Mouse (Mus musculus) hindbrain, embryonic 15.5 days (tissue): ENCODE measurements around the gene Wwp2. TPM values are rescaled to one million over a fixed set of nuclear protein-coding genes. Genes with fewer than 3 reads are reported as not detected.

Experiments
- ATAC-seq: fragments of 200-750 bp; cut with Nextera tagmentation; 2 replicates; pipeline ENCODE4 v1.8.0; 2017; ENCODE audit warnings: low read depth, moderate number of reproducible peaks, moderate TSS enrichment; ENCODE audit not compliant: low FRiP score
- H3K27ac ChIP-seq: fragments of 300-500 bp; sonication (generic); replicated peaks from 2 replicates; pipeline ENCODE4 v1.5.1; 2015; ENCODE audit warnings: mild to moderate bottlenecking, inconsistent platforms
- H3K27me3 ChIP-seq: fragments of 300-500 bp; sonication (generic); 2 replicates; pipeline ENCODE4 v1.6.1; 2015; ENCODE audit warnings: control low read depth, inconsistent platforms
- H3K36me3 ChIP-seq: fragments of 300-500 bp; sonication (generic); 2 replicates; pipeline ENCODE4 v1.6.1; 2015; ENCODE audit warnings: control low read depth, inconsistent platforms
- H3K4me1 ChIP-seq: fragments of 300-500 bp; sonication (generic); replicated peaks from 2 replicates; pipeline ENCODE4 v1.6.1; 2015; ENCODE audit warnings: control low read depth, inconsistent platforms
- H3K4me2 ChIP-seq: fragments of 300-500 bp; sonication (generic); 2 replicates; pipeline ENCODE4 v1.6.1; 2015; ENCODE audit warnings: moderate library complexity, mild to moderate bottlenecking, inconsistent platforms
- H3K4me3 ChIP-seq: fragments of 300-500 bp; sonication (generic); 2 replicates; pipeline ENCODE4 v1.5.1; 2015; ENCODE audit warnings: mild to moderate bottlenecking, inconsistent platforms
- H3K9ac ChIP-seq: fragments of 300-500 bp; sonication (generic); 2 replicates; pipeline ENCODE4 v1.6.1; 2015; ENCODE audit warnings: inconsistent platforms
- H3K9me3 ChIP-seq: fragments of 300-500 bp; sonication (generic); 2 replicates; pipeline ENCODE4 v1.6.1; 2016; ENCODE audit warnings: control low read depth, inconsistent platforms
- WGBS: fragments of 180-500 bp; shearing (Covaris S2); methylation state at CpG from one replicate; pipeline ENCODE4 v1.1.7; 2015; 5-methylcytosine and 5-hydroxymethylcytosine counted together
- polyA plus RNA-seq: library from polyadenylated mRNA; unstranded; fragments of >200 nt; fragmentation: Nextera tagmentation; extraction: Ambion mirVana; gene quantifications from 2 replicates; pipeline ENCODE4 v1.2.1, GENCODE M21; 2015

Gene Wwp2
- polyA plus RNA-seq, 1 experiment from 2014 or later, result 38.4 TPM

- Histone ChIP-seq H3K9me3 (no peaks in the 10 kb centered on the region), H3K27ac (peak within 1 kb of the TSS; percentile 38), H3K9ac (peak within 1 kb of the TSS; percentile 23; the same call in 1 of the 2 replicates), H3K4me1 (peaks cover 22% of the 10 kb centered on the region), H3K4me2 (peak within 1 kb of the TSS; percentile 67), H3K27me3 (no peaks in the 10 kb centered on the region), H3K36me3 (no peaks in the 10 kb centered on the region), H3K4me3 (peak within 1 kb of the TSS; percentile 35)
- peak; percentile 97 for ATAC-seq
- whole genome bisulfite sequencing, result 15% methylated on average over 22 of the region's 22 CpGs
Measured at GRCm38 (mm10) chr8:107403038-107403781, 33.0 kb upstream of the Wwp2 start, which contains the start of gene Nqo1. TSS of gene Nqo1 (minus strand) at chr8:107403206.

GRCm38 (mm10) chr8:107404057-107404456 is 32.1 kb upstream of the Wwp2 start:
- no peak for ATAC-seq
- Histone ChIP-seq H3K4me1 (peaks cover 22% of the 10 kb centered on the region), H3K9ac (no peak overlapping the region), H3K9me3 (no peaks in the 10 kb centered on the region), H3K4me2 (no peak overlapping the region), H3K4me3 (no peak overlapping the region), H3K27ac (no peak overlapping the region), H3K36me3 (0 out of 2 replicates have a peak, but pooled peaks cover 2% of the 10 kb centered on the region), H3K27me3 (no peaks in the 10 kb centered on the region)
- 80% methylated on average over 4 of the region's 4 CpGs for WGBS

GRCm38 (mm10) chr8:107405935-107406334 is 30.2 kb upstream of the Wwp2 start:
- H3K4me1 ChIP-seq, result peaks cover 19% of the 10 kb centered on the region
- H3K9me3 ChIP-seq, result no peaks in the 10 kb centered on the region
- WGBS, result 73% methylated on average over 3 of the region's 3 CpGs
- H3K4me3 ChIP-seq, result no peak overlapping the region
- H3K36me3 ChIP-seq, result peaks cover 19% of the 10 kb centered on the region
- no peak overlapping the region for H3K9ac ChIP-seq
- H3K27ac ChIP-seq, result no peak overlapping the region
- ATAC-seq, result no peak
- no peaks in the 10 kb centered on the region for H3K27me3 ChIP-seq
- H3K4me2 ChIP-seq, result no peak overlapping the region

GRCm38 (mm10) chr8:107411391-107411790 is 24.8 kb upstream of the Wwp2 start:
- Histone ChIP-seq H3K9ac (no peak overlapping the region), H3K9me3 (no peaks in the 10 kb centered on the region), H3K4me3 (no peak overlapping the region), H3K4me1 (no peaks in the 10 kb centered on the region), H3K27ac (no peak overlapping the region), H3K27me3 (no peaks in the 10 kb centered on the region), H3K4me2 (no peak overlapping the region), H3K36me3 (peaks cover 69% of the 10 kb centered on the region)
- ATAC-seq, result no peak
- 72% methylated on average over 4 of the region's 4 CpGs for WGBS

GRCm38 (mm10) chr8:107412552-107412951 is 23.6 kb upstream of the Wwp2 start:
- Histone ChIP-seq H3K4me3 (no peak overlapping the region), H3K36me3 (peaks cover 79% of the 10 kb centered on the region)
- 91% methylated on average over 8 of the region's 8 CpGs for WGBS

GRCm38 (mm10) chr8:107413881-107414280 is 22.3 kb upstream of the Wwp2 start:
- H3K27me3 ChIP-seq, result no peaks in the 10 kb centered on the region
- H3K4me1 ChIP-seq, result no peaks in the 10 kb centered on the region
- 88% methylated on average over 10 of the region's 10 CpGs for WGBS
- no peak overlapping the region for H3K4me3 ChIP-seq
- peaks cover 91% of the 10 kb centered on the region for H3K36me3 ChIP-seq
- no peak overlapping the region for H3K9ac ChIP-seq
- no peak for ATAC-seq
- no peak overlapping the region for H3K27ac ChIP-seq
- H3K9me3 ChIP-seq, result no peaks in the 10 kb centered on the region
- no peak overlapping the region for H3K4me2 ChIP-seq

More at GRCm38 (mm10) chr8:107412552-107412951, 23.6 kb upstream of the Wwp2 start:
- no peaks in the 10 kb centered on the region for H3K9me3 ChIP-seq
- ATAC-seq, result no peak
- no peaks in the 10 kb centered on the region for H3K4me1 ChIP-seq
- no peak overlapping the region for H3K9ac ChIP-seq
- no peak overlapping the region for H3K27ac ChIP-seq
- H3K27me3 ChIP-seq, result no peaks in the 10 kb centered on the region
- no peak overlapping the region for H3K4me2 ChIP-seq

- ATAC-seq, result no peak
- Histone ChIP-seq H3K4me3 (no peak overlapping the region), H3K27ac (no peak overlapping the region), H3K4me1 (no peaks in the 10 kb centered on the region; the same call in 1 of the 2 replicates), H3K27me3 (no peaks in the 10 kb centered on the region), H3K36me3 (peaks cover 88% of the 10 kb centered on the region), H3K9ac (no peak overlapping the region), H3K4me2 (no peak overlapping the region), H3K9me3 (no peaks in the 10 kb centered on the region)
- WGBS, result 85% methylated on average over 12 of the region's 12 CpGs
Measured at GRCm38 (mm10) chr8:107417001-107417400, 19.2 kb upstream of the Wwp2 start.

GRCm38 (mm10) chr8:107424176-107424575 is 12.0 kb upstream of the Wwp2 start:
- WGBS, result 34% methylated on average over 9 of the region's 9 CpGs

GRCm38 (mm10) chr8:107424597-107425229 is 11.5 kb upstream of the Wwp2 start, which contains the start of gene Nob1:
TSS of gene Nob1 (minus strand) at chr8:107425051.
- Histone ChIP-seq H3K9me3 (no peaks in the 10 kb centered on the region), H3K27me3 (no peaks in the 10 kb centered on the region), H3K4me2 (peak within 1 kb of the TSS; percentile 68), H3K4me1 (peaks cover 19% of the 10 kb centered on the region), H3K36me3 (peaks cover 15% of the 10 kb centered on the region), H3K27ac (peak within 1 kb of the TSS; percentile 74), H3K4me3 (peak within 1 kb of the TSS; percentile 86), H3K9ac (peak within 1 kb of the TSS; percentile 82)
- ATAC-seq, result peak; percentile 99
- WGBS, result under 1% methylated on average over 50 of the region's 50 CpGs

More at GRCm38 (mm10) chr8:107424176-107424575, 12.0 kb upstream of the Wwp2 start:
- no peak; the same call in 1 of the 2 replicates for ATAC-seq
- Histone ChIP-seq H3K27ac (peak overlapping the region; percentile 74; the same call in 1 of the 2 replicates), H3K4me3 (peak overlapping the region; percentile 86), H3K27me3 (no peaks in the 10 kb centered on the region), H3K4me1 (peaks cover 19% of the 10 kb centered on the region), H3K4me2 (peak overlapping the region; percentile 68), H3K36me3 (peaks cover 21% of the 10 kb centered on the region), H3K9me3 (no peaks in the 10 kb centered on the region), H3K9ac (peak overlapping the region; percentile 82)

GRCm38 (mm10) chr8:107425230-107425597 is 11.0 kb upstream of the Wwp2 start:
- H3K4me3 ChIP-seq, result peak overlapping the region; percentile 86; the same call in 1 of the 2 replicates
- H3K27me3 ChIP-seq, result no peaks in the 10 kb centered on the region
- no peak for ATAC-seq
- 49% methylated on average over 8 of the region's 8 CpGs for WGBS
- H3K36me3 ChIP-seq, result peaks cover 13% of the 10 kb centered on the region
- no peak overlapping the region for H3K27ac ChIP-seq
- H3K9me3 ChIP-seq, result no peaks in the 10 kb centered on the region
- H3K4me1 ChIP-seq, result peaks cover 19% of the 10 kb centered on the region
- no peak overlapping the region for H3K9ac ChIP-seq
- H3K4me2 ChIP-seq, result peak overlapping the region; percentile 68; the same call in 1 of the 2 replicates

- 88% methylated on average over 8 of the region's 8 CpGs for WGBS
- Histone ChIP-seq H3K27me3 (no peaks in the 10 kb centered on the region), H3K27ac (no peak overlapping the region), H3K4me2 (no peak overlapping the region), H3K9me3 (no peaks in the 10 kb centered on the region), H3K36me3 (no peaks in the 10 kb centered on the region), H3K9ac (no peak overlapping the region), H3K4me1 (peaks cover 4% of the 10 kb centered on the region), H3K4me3 (no peak overlapping the region)
- no peak for ATAC-seq
Measured at GRCm38 (mm10) chr8:107430821-107431220, 5.3 kb upstream of the Wwp2 start.

- Histone ChIP-seq H3K4me2 (peak overlapping the region; percentile 79), H3K4me1 (peaks cover 18% of the 10 kb centered on the region), H3K9ac (peak overlapping the region; percentile 95; the same call in 1 of the 2 replicates), H3K27me3 (no peaks in the 10 kb centered on the region), H3K27ac (no peak overlapping the region), H3K9me3 (no peaks in the 10 kb centered on the region), H3K36me3 (no peaks in the 10 kb centered on the region), H3K4me3 (peak overlapping the region; percentile 93)
- no peak; the same call in 1 of the 2 replicates for ATAC-seq
- 32% methylated on average over 11 of the region's 11 CpGs for WGBS
Measured at GRCm38 (mm10) chr8:107435421-107435961, 674 bp upstream of the Wwp2 start.
